Mouse (Mus musculus): ENCODE measurements around the gene Mllt6. TPM values are rescaled to one million over a fixed set of nuclear protein-coding genes. Genes with fewer than 3 reads are reported as not detected.

Gene Mllt6
- polyA plus RNA-seq, 1 experiment from 2014 or later: 3.3 TPM

GRCm38 (mm10) chr11:97687061-97687460, 23.8 kb downstream of the Mllt6 start:
- no peaks in the 10 kb centered on the region for H3K9me3 ChIP-seq (replicated peaks; ENCODE audit: control insufficient read depth, low read length)
- no peak overlapping the region for H3K4me3 ChIP-seq (ENCODE audit: low read depth, low read length)
- H3K36me3 ChIP-seq (ENCODE audit: control insufficient read depth, insufficient read depth, low read length): peaks cover 10% of the 10 kb centered on the region; the same call in 1 of the 2 replicates
- H3K4me2 ChIP-seq: peak overlapping the region; percentile 79
- H3K27ac ChIP-seq (ENCODE audit: low read depth, low read length): no peak overlapping the region
- peak overlapping the region; percentile 49 for H3K9ac ChIP-seq (ENCODE audit: low read depth, low read length)
- 85% methylated on average over 3 of the region's 3 CpGs for WGBS (ENCODE audit: insufficient replicate concordance)
- ATAC-seq (replicated peaks; ENCODE audit: insufficient number of reproducible peaks, low FRiP score, low TSS enrichment): no peak
- no peaks in the 10 kb centered on the region for H3K27me3 ChIP-seq (ENCODE audit: control insufficient read depth, insufficient read depth, low read length)
- peaks cover 7% of the 10 kb centered on the region for H3K4me1 ChIP-seq (ENCODE audit: control insufficient read depth, insufficient read depth, low read length)

- Histone ChIP-seq H3K4me2 (no peak overlapping the region), H3K36me3 (ENCODE audit: control insufficient read depth, insufficient read depth, low read length) (peaks cover 12% of the 10 kb centered on the region; the same call in 1 of the 2 replicates)
Measured at GRCm38 (mm10) chr11:97689861-97690260, 26.6 kb downstream of the Mllt6 start.

GRCm38 (mm10) chr11:97694435-97694834, 31.2 kb downstream of the Mllt6 start:
- Histone ChIP-seq H3K4me2 (no peak overlapping the region), H3K27me3 (ENCODE audit: control insufficient read depth, insufficient read depth, low read length) (no peaks in the 10 kb centered on the region), H3K9ac (ENCODE audit: low read depth, low read length) (no peak overlapping the region), H3K4me1 (ENCODE audit: control insufficient read depth, insufficient read depth, low read length) (peaks cover 39% of the 10 kb centered on the region), H3K4me3 (ENCODE audit: low read depth, low read length) (no peak overlapping the region), H3K27ac (ENCODE audit: low read depth, low read length) (no peak overlapping the region), H3K9me3 (replicated peaks; ENCODE audit: control insufficient read depth, low read length) (no peaks in the 10 kb centered on the region), H3K36me3 (ENCODE audit: control insufficient read depth, insufficient read depth, low read length) (peaks cover 12% of the 10 kb centered on the region; the same call in 1 of the 2 replicates)
- no peak for ATAC-seq (replicated peaks; ENCODE audit: insufficient number of reproducible peaks, low FRiP score, low TSS enrichment)
- WGBS (ENCODE audit: insufficient replicate concordance): 82% methylated on average over 4 of the region's 4 CpGs

More at GRCm38 (mm10) chr11:97689861-97690260, 26.6 kb downstream of the Mllt6 start:
- no peaks in the 10 kb centered on the region for H3K27me3 ChIP-seq (ENCODE audit: control insufficient read depth, insufficient read depth, low read length)
- no peak overlapping the region for H3K27ac ChIP-seq (ENCODE audit: low read depth, low read length)
- ATAC-seq (replicated peaks; ENCODE audit: insufficient number of reproducible peaks, low FRiP score, low TSS enrichment): no peak
- 32% methylated on average over 10 of the region's 10 CpGs for WGBS (ENCODE audit: insufficient replicate concordance)
- H3K9ac ChIP-seq (ENCODE audit: low read depth, low read length): no peak overlapping the region
- peaks cover 11% of the 10 kb centered on the region for H3K4me1 ChIP-seq (ENCODE audit: control insufficient read depth, insufficient read depth, low read length)
- no peaks in the 10 kb centered on the region for H3K9me3 ChIP-seq (replicated peaks; ENCODE audit: control insufficient read depth, low read length)
- no peak overlapping the region for H3K4me3 ChIP-seq (ENCODE audit: low read depth, low read length)

- Histone ChIP-seq H3K4me2 (peak overlapping the region; percentile 6; the same call in 1 of the 2 replicates), H3K4me1 (ENCODE audit: control insufficient read depth, insufficient read depth, low read length) (peaks cover 39% of the 10 kb centered on the region), H3K27me3 (ENCODE audit: control insufficient read depth, insufficient read depth, low read length) (no peaks in the 10 kb centered on the region), H3K27ac (ENCODE audit: low read depth, low read length) (peak overlapping the region; percentile 17; the same call in 1 of the 2 replicates), H3K36me3 (ENCODE audit: control insufficient read depth, insufficient read depth, low read length) (peaks cover 12% of the 10 kb centered on the region; the same call in 1 of the 2 replicates), H3K4me3 (ENCODE audit: low read depth, low read length) (no peak overlapping the region), H3K9ac (ENCODE audit: low read depth, low read length) (no peak overlapping the region), H3K9me3 (replicated peaks; ENCODE audit: control insufficient read depth, low read length) (no peaks in the 10 kb centered on the region)
- no peak for ATAC-seq (replicated peaks; ENCODE audit: insufficient number of reproducible peaks, low FRiP score, low TSS enrichment)
- WGBS (ENCODE audit: insufficient replicate concordance): 71% methylated on average over 17 of the region's 17 CpGs
Measured at GRCm38 (mm10) chr11:97694921-97695711, 31.9 kb downstream of the Mllt6 start.

- Histone ChIP-seq H3K27me3 (ENCODE audit: control insufficient read depth, insufficient read depth, low read length) (no peaks in the 10 kb centered on the region), H3K4me3 (ENCODE audit: low read depth, low read length) (no peak overlapping the region), H3K9me3 (replicated peaks; ENCODE audit: control insufficient read depth, low read length) (no peaks in the 10 kb centered on the region), H3K4me2 (peak overlapping the region; percentile 6; the same call in 1 of the 2 replicates), H3K4me1 (ENCODE audit: control insufficient read depth, insufficient read depth, low read length) (peaks cover 39% of the 10 kb centered on the region), H3K36me3 (ENCODE audit: control insufficient read depth, insufficient read depth, low read length) (peaks cover 9% of the 10 kb centered on the region; the same call in 1 of the 2 replicates), H3K27ac (ENCODE audit: low read depth, low read length) (no peak overlapping the region), H3K9ac (ENCODE audit: low read depth, low read length) (no peak overlapping the region)
- 64% methylated on average over 7 of the region's 9 CpGs for WGBS (ENCODE audit: insufficient replicate concordance)
- no peak for ATAC-seq (replicated peaks; ENCODE audit: insufficient number of reproducible peaks, low FRiP score, low TSS enrichment)
Measured at GRCm38 (mm10) chr11:97695712-97696401, 32.6 kb downstream of the Mllt6 start.

- WGBS (ENCODE audit: insufficient replicate concordance): 79% methylated on average over 8 of the region's 8 CpGs
Measured at GRCm38 (mm10) chr11:97696669-97697068, 33.5 kb downstream of the Mllt6 start.

GRCm38 (mm10) chr11:97697199-97697890, 34.1 kb downstream of the Mllt6 start:
- Histone ChIP-seq H3K4me1 (ENCODE audit: control insufficient read depth, insufficient read depth, low read length) (peaks cover 49% of the 10 kb centered on the region), H3K4me3 (ENCODE audit: low read depth, low read length) (peak overlapping the region; percentile 87), H3K9ac (ENCODE audit: low read depth, low read length) (peak overlapping the region; percentile 91), H3K36me3 (ENCODE audit: control insufficient read depth, insufficient read depth, low read length) (no peaks in the 10 kb centered on the region), H3K9me3 (replicated peaks; ENCODE audit: control insufficient read depth, low read length) (no peaks in the 10 kb centered on the region), H3K27me3 (ENCODE audit: control insufficient read depth, insufficient read depth, low read length) (no peaks in the 10 kb centered on the region), H3K27ac (ENCODE audit: low read depth, low read length) (peak overlapping the region; percentile 97), H3K4me2 (peak overlapping the region; percentile 98)
- ATAC-seq (replicated peaks; ENCODE audit: insufficient number of reproducible peaks, low FRiP score, low TSS enrichment): no peak
- 58% methylated on average over 11 of the region's 11 CpGs for WGBS (ENCODE audit: insufficient replicate concordance)

More at GRCm38 (mm10) chr11:97696669-97697068, 33.5 kb downstream of the Mllt6 start:
- Histone ChIP-seq H3K4me2 (no peak overlapping the region), H3K4me1 (ENCODE audit: control insufficient read depth, insufficient read depth, low read length) (peaks cover 45% of the 10 kb centered on the region), H3K27me3 (ENCODE audit: control insufficient read depth, insufficient read depth, low read length) (no peaks in the 10 kb centered on the region), H3K4me3 (ENCODE audit: low read depth, low read length) (no peak overlapping the region), H3K36me3 (ENCODE audit: control insufficient read depth, insufficient read depth, low read length) (peaks cover 3% of the 10 kb centered on the region; the same call in 1 of the 2 replicates), H3K9ac (ENCODE audit: low read depth, low read length) (no peak overlapping the region), H3K27ac (ENCODE audit: low read depth, low read length) (no peak overlapping the region), H3K9me3 (replicated peaks; ENCODE audit: control insufficient read depth, low read length) (no peaks in the 10 kb centered on the region)
- ATAC-seq (replicated peaks; ENCODE audit: insufficient number of reproducible peaks, low FRiP score, low TSS enrichment): no peak

GRCm38 (mm10) chr11:97697891-97698529, 34.8 kb downstream of the Mllt6 start:
- Histone ChIP-seq H3K4me3 (ENCODE audit: low read depth, low read length) (peak overlapping the region; percentile 87), H3K27ac (ENCODE audit: low read depth, low read length) (peak overlapping the region; percentile 97), H3K4me2 (peak overlapping the region; percentile 98), H3K9me3 (replicated peaks; ENCODE audit: control insufficient read depth, low read length) (no peaks in the 10 kb centered on the region), H3K27me3 (ENCODE audit: control insufficient read depth, insufficient read depth, low read length) (no peaks in the 10 kb centered on the region), H3K36me3 (ENCODE audit: control insufficient read depth, insufficient read depth, low read length) (no peaks in the 10 kb centered on the region), H3K4me1 (ENCODE audit: control insufficient read depth, insufficient read depth, low read length) (peaks cover 49% of the 10 kb centered on the region), H3K9ac (ENCODE audit: low read depth, low read length) (peak overlapping the region; percentile 91)
- 2% methylated on average over 14 of the region's 14 CpGs for WGBS (ENCODE audit: insufficient replicate concordance)
- ATAC-seq (replicated peaks; ENCODE audit: insufficient number of reproducible peaks, low FRiP score, low TSS enrichment): no peak
